Mouse (Mus musculus) gastrocnemius, postnatal 10 days (tissue): ENCODE measurements around the gene Stx1a. TPM values are rescaled to one million over a fixed set of nuclear protein-coding genes. Genes with fewer than 3 reads are reported as not detected.

Experiments
- DNase-seq: peaks from one replicate; pipeline ENCODE4 v3.0.0; 2021; ENCODE audit warnings: mixed read lengths
- long read RNA-seq, 2 experiments: library from polyadenylated mRNA; stranded (forward); transcript quantifications; one replicate each; pipeline ENCODE4 v2.0.0; 2021
- total RNA-seq, 2 experiments: library from RNA; stranded (reverse); gene quantifications; 2 replicates each; pipeline ENCODE4 v1.2.3; 2021

Stx1a gene
- total RNA-seq = 1 to 10 TPM; 2.0 to 5.1 TPM
- long read RNA-seq, experiment 1, partial matches to known transcripts = 0 of 4 reads
- long read RNA-seq, experiment 1, other reads (novel, unspliced or antisense) = 1 of 4 reads
- long read RNA-seq, experiment 2, partial matches to known transcripts = 0 of 2 reads
- long read RNA-seq, experiment 2, other reads (novel, unspliced or antisense) = 0 of 2 reads

DNA sequence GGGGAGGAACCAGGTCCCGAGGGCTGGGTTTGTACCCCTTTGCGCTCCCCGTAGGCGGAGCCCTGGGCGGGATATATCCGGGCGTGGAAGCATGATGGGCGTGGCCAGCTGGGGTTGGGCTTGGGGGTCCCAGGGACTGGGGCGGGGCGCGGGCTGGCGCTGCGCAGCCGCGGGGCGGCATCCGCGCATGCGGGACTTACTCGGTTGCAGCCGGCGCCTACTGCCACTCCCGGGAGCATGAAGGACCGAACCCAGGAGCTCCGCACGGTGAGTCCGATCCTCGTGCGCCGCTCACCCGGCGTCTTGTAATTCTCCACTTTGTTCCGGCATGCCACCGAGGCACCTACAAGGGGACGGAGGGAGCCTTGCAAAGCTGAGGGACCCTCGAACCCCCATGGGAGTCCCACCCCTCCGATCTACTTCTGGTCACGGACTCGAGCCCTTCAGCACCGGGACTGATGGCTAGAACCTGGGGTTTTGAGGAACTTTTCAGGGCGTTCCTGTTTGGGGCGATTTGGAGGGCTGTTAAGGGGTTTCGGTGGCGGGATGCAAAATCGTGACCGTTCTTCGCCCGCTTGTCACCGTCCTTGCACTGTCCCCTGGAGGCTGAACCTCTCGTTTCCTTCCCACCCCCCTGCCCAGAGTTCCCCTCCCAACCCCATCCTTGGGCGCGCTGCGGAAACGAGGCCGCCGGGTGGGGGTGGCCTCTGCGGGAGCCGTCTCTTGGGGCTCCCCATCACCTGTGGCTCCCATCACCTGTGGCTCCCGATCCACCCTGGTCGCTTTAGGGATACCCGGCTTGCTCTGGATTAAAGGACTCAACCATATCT is at the start of gene Stx1a:
Gene Stx1a (plus strand): TSS at position 139 of the 830 bp plus-strand sequence.
- peak; percentile 86 for DNase-seq

GRCm38 (mm10) chr5:134973526-134973925 is 49.8 kb upstream of the Stx1a start:
- no peak for DNase-seq

- no peak for DNase-seq
Measured at GRCm38 (mm10) chr5:134974294-134974693, 49.0 kb upstream of the Stx1a start.

GRCm38 (mm10) chr5:134974921-134975320 is 48.4 kb upstream of the Stx1a start:
- no peak for DNase-seq

GRCm38 (mm10) chr5:134976164-134976563 is 47.1 kb upstream of the Stx1a start:
- DNase-seq = no peak

DNA sequence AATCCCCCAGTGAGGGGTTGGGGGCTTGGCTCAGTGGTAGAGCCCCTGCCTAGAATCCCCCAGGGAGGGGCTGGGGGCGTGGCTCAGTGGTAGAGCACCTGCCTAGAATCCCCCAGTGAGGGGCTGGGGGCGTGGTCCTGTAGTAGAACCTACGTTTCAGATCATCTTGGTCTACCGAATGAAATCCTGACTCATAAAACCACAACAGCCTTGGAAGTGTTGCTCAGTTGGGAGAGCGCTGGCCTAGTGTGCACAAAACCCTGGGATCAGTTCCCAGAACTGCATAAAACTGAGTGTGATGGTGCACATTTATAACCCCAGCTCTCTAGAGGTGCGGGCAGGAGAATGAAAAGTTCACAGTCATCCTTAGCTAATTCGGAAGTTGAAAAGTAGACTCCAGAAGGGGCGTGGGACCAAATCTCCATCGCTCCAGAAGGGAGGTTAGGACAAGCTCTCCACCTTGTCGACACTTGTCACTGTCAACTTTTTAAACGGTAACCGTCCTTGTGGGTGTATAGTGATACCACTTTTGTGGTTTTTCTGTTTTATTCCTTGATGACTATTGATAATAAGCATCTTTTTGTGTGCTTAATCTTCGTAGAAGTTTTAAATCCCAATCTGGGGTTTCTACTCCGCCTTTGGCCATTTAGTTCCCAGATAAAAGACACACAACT is 46.6 kb upstream of the Stx1a start:
- DNase-seq = no peak

GRCm38 (mm10) chr5:134977837-134978236 is 45.4 kb upstream of the Stx1a start:
- no peak for DNase-seq

DNA sequence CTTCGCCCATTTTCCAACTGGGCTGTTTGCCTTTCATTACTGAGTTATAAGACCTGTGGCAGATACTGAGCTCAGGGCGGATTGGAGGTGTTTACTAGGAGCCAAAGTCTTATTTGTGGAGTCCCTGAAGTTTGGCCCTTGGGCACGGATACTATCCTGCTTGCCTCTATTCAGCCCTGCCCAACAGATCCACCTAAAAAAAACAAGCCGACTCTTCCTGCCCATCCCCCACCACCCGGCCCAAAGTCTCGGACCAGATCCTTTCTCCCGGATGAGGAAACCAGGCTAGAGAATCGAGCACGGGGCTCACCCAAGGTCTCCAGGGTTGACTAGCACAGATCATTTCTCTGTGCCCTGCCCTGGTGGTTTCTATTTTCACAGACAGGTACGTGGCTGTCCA is 42.1 kb upstream of the Stx1a start:
- DNase-seq = no peak

DNA sequence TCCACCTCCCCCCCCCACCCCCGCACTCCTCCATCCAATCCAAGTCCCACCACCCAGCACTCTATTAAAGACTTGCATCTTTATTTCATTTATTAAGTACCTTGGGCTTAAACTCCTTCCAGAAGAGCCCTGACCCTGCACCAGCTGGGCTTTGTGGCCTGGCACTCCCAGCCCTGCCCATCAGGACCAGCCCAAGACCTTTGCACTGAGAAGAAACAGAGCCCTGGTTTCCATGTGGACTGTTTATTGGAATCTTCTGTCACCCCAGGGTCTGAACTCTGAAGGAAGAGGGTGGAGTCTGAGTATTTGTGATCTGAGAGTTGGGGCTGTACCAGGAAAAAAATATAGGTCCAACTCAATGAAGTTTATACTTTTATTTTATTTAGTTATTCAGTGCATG is 40.2 kb upstream of the Stx1a start:
- DNase-seq = no peak

- DNase-seq = no peak
Measured at GRCm38 (mm10) chr5:134983771-134984170, 39.5 kb upstream of the Stx1a start.

DNA sequence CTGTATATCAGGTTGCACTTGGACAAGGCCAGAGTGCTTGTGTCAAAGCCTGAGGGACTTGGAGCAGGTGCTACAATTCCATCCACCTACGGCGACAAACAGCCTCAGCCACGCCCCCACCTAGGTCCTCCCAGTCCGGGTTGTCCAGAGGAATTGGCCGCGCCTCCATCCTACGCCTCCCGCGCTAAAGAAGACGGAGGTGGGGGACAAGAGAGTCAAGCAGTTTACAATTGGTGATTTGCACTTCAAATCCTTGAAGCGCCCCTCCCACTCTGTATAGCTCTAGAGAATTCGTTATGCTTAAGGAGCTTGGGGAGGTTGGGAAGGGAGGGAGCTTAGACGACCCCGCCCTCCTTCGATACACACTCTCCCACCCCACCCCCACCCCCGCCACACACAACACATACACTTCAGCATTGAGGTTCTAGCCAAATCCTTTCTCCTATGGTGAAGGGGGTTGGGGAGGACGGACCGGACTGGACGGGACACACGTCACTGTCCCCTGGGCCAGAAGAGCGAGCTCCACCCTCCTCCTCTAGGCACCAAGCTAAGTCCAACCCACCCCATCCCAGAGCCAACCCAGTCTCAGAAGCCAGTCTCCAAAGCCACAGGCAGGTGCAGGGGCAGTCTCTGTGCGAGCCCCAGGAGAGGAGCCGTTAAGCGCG is 37.5 kb upstream of the Stx1a start, which contains the start of gene Cldn3:
Gene Cldn3 (plus strand): TSS at position 582 of the 665 bp plus-strand sequence.
- peak; percentile 28 for DNase-seq

DNA sequence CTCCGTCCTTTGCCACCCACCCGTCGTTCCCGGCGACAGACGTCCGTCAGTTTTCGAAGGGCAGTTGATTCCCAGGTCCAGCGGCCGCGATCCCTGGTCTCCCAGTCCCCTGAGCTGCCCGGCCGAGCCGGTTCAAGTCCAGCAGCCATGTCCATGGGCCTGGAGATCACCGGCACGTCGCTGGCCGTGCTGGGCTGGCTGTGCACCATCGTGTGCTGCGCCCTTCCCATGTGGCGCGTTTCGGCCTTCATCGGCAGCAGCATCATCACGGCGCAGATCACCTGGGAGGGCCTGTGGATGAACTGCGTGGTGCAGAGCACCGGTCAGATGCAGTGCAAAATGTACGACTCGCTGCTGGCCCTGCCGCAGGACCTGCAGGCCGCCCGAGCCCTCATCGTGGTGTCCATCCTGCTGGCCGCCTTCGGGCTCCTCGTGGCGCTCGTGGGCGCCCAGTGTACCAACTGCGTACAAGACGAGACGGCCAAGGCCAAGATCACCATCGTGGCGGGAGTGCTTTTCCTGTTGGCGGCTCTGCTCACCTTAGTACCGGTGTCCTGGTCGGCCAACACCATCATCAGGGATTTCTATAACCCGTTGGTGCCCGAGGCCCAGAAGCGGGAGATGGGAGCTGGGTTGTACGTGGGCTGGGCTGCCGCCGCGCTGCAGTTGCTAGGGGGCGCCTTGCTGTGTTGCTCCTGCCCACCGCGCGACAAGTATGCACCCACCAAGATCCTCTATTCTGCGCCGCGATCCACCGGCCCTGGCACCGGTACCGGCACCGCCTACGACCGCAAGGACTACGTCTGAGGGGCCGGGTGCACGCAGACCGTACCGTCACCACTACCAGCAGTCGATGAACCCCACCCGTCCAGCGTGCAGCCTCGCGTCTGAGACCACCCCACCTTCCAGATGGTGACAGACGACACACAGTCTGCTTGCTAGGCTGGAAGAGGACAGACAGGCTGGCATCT is 36.7 kb upstream of the Stx1a start:
- no peak for DNase-seq

DNA sequence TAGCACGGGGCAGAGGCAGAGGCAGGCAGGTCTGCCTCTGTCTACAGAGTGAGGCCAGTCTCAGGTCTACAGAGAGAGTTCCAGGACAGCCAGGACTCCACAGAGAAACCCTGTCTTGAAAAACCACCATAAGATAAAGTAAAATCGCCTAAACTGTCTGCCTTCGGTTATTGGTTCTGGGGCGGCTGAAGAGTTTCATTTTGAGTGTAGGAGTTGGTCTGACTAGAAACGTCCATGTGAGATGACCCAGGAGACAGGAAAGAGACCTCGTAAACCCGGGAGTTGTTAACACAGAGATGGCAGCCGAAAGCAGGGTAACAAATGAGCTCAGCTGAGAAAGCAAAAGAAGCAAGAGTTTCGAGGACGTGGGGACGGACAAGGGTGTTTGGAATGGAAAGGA is 34.1 kb upstream of the Stx1a start:
- DNase-seq = no peak

- DNase-seq = no peak
Measured at GRCm38 (mm10) chr5:134989741-134990140, 33.5 kb upstream of the Stx1a start.

DNA sequence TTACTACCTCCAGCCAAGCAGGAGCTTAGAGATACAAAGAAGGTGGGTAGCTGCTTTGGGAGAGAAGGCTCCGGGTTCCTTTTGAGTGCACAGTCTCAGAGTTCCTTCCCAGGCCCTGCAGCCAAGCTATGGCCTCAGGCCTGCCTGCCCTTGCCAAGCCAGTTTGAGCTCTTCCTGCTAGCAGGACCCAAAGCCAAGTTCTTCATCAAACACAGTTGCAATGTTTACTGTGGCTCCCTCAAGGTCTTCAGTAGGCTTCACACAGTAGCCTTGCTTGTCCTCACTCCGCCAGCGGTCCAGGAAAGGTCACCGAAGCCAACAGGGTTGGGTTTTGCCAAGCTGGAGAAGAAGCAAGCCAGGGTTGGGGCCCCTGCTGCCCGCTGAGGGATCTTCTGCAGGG is 30.7 kb upstream of the Stx1a start:
- no peak for DNase-seq

DNA sequence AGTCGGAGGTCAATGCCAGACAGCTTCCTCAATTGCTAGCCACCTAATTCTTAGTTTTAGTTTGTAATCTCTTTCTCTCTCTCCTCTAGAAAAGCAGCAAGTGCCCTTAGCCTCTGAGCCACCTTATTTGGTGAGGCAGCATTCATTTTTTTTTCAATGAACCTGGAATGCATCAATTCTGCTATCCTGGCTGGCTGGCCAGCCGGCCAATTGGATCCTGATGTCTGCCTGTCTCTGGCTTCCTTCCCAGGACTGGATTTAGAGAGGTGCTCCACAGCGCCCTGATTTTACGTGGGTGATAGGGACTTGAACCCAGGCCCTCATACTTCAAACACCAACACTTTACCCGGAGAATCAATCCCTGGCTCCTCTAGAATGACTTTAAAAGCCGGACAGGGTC is 24.9 kb upstream of the Stx1a start:
- DNase-seq = no peak

DNA sequence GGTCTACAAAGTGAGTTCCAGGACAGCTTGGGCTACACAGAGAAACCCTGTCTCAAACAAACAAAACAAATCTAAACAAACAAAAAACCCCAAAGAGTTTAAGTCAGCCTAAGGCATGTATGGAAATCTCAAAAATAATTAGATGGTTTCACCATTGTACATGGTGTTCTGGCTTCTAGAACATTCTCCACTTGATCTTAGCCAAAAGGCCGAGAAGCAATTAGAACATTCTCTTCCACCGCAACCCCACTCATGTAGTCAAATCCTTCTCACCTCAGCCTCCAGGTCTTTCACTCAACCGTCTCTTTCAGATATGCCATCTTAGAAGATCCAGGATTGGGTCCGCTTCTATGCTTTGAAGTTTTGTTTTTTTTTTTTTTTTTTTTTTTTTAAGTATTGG is 23.5 kb upstream of the Stx1a start:
- no peak for DNase-seq

DNA sequence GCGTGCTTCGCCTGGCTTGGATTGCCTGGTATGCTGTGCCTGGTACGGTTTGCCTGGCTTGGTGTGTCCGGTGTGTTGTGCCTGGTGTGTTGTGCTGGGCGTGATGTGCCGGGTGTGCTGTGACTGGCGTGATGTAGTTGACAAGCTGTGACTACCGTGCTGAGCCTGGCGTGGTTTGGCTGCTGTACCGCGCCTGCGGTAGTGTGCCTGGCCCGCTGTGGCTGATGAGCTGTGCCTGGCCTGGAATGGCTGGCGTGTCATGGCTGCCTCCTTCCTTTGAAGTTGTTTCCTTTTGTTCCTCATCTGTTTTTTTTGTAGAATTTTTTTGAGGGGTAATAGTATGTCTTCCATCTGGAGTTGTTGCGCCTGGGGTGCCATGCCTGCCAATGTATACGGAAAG is 22.5 kb upstream of the Stx1a start:
- no peak for DNase-seq

GRCm38 (mm10) chr5:135001309-135001708 is 22.0 kb upstream of the Stx1a start:
- no peak for DNase-seq

DNA sequence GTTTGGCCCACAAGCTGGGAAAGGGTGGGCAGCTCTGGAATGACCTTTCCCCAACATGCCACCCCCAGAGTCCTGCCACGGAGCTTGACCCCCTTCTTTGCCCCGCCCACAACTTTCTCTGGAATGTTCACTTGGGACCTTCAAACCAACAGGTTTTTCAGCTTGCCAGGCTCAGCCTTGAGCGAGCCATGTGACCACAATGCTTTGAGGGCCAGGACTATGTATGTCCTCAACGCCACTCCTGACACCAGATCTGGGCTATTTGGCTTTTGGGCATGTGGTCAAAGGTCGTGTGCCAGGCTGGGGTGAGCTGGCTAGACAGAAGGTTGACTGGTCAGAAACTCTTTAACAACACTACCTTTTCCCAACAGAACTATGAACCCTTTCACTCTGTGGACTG is 21.1 kb upstream of the Stx1a start:
- DNase-seq = no peak

- peak; percentile 36 for DNase-seq
Measured at GRCm38 (mm10) chr5:135007802-135008571, 15.3 kb upstream of the Stx1a start.
